Mouse (Mus musculus) layer of hippocampus, adult 9-10 months (tissue): ENCODE results near the gene Pagr1b.
A peak's percentile ranks its signal among the peaks of the same experiment; 100 is the strongest.

Source experiments
- DNase-seq: peaks from one replicate; pipeline ENCODE4 v3.0.0; 2022; ENCODE audit warnings: low spot score

Gene Pagr1b

GRCm38 (mm10) chr7:127016481-127016485, at the start of gene Pagr1b:
Gene Pagr1b, minus strand, starts transcription at chr7:127016484.
- no peak for DNase-seq

- no peak for DNase-seq
Measured at GRCm38 (mm10) chr7:127065538-127065937, 49.3 kb upstream of the Pagr1b start.

- DNase-seq = no peak
Measured at GRCm38 (mm10) chr7:127055026-127055585, 38.8 kb upstream of the Pagr1b start.

- DNase-seq = no peak
Measured at GRCm38 (mm10) chr7:127041851-127042672, 25.8 kb upstream of the Pagr1b start, which contains the start of gene Kif22. Gene Kif22, minus strand, starts transcription at chr7:127042471.

GRCm38 (mm10) chr7:127031244-127031643, 15.0 kb upstream of the Pagr1b start:
- DNase-seq = no peak

GRCm38 (mm10) chr7:127030172-127030571, 13.9 kb upstream of the Pagr1b start:
- DNase-seq = no peak

GRCm38 (mm10) chr7:127027885-127028284, 11.6 kb upstream of the Pagr1b start:
- DNase-seq = no peak

- peak; percentile 99 for DNase-seq
Measured at GRCm38 (mm10) chr7:127026984-127027726, 10.9 kb upstream of the Pagr1b start, which contains the start of gene Maz. Gene Maz, minus strand, starts transcription at chr7:127027037.

- no peak for DNase-seq
Measured at GRCm38 (mm10) chr7:127026616-127026983, 10.3 kb upstream of the Pagr1b start.

- no peak for DNase-seq
Measured at GRCm38 (mm10) chr7:127026161-127026600, 9.9 kb upstream of the Pagr1b start.

GRCm38 (mm10) chr7:127025556-127026160, 9.4 kb upstream of the Pagr1b start:
- DNase-seq = no peak

GRCm38 (mm10) chr7:127024755-127025555, 8.7 kb upstream of the Pagr1b start:
- DNase-seq = no peak

- DNase-seq = no peak
Measured at GRCm38 (mm10) chr7:127023896-127024690, 7.8 kb upstream of the Pagr1b start.

GRCm38 (mm10) chr7:127023272-127023691, 7.0 kb upstream of the Pagr1b start:
- no peak for DNase-seq

GRCm38 (mm10) chr7:127022528-127023271, 6.4 kb upstream of the Pagr1b start:
- DNase-seq = no peak

- DNase-seq = no peak
Measured at GRCm38 (mm10) chr7:127021563-127022527, 5.6 kb upstream of the Pagr1b start.

GRCm38 (mm10) chr7:127020901-127021562, 4.7 kb upstream of the Pagr1b start, which contains the start of the genes Gm42742 and Prrt2:
Gene Gm42742, minus strand, starts transcription at chr7:127021097.
Gene Prrt2, minus strand, starts transcription at chr7:127021211.
- DNase-seq = no peak

- DNase-seq = no peak
Measured at GRCm38 (mm10) chr7:127020491-127020890, 4.2 kb upstream of the Pagr1b start.

GRCm38 (mm10) chr7:127020031-127020430, 3.7 kb upstream of the Pagr1b start:
- no peak for DNase-seq
